14 mouse cellular contexts compared by ENCODE assay signal in the genomic region with DNA sequence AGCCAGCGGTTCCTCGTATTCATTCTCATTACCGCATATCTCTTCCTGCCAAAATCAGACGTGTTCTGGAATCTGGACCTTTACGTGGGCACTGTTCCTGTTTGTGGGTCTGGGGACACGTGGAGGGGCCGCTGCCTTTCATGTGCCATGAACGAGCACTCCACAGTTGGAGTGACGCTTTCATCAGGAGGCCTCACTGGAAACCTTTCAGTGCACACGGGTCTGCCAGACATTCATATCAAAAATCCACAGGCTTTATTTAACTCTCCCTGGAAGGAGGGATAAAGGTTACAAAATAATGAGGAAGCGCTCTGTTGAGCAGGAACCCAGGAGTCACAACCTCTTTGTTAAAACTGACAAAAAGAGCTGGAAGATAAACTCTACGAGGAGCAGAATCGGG.
"Had no signal": no experiment of that assay in that cellular context is flagged by ENCODE, and none has a peak within 500 bp of the region (broad histone marks: within the 10 kb centered on the region; RNA-seq: fewer than 3 reads in every experiment).

No protein-coding gene starts in this region.

- DNase-seq: kidney, adult 18-20 months; kidney, postnatal 25 days; lung, adult 2 months; lung, postnatal 4 days; right cerebral cortex, postnatal 14 days; thymus, adult 2 months; thymus, postnatal 25 days had no signal

- H3K36me3 ChIP-seq: kidney, embryonic 15.5 days; limb, embryonic 12.5 days; liver, embryonic 15.5 days; midbrain, embryonic 12.5 days; stomach, embryonic 15.5 days had no signal

- ATAC-seq: lung, postnatal 0 days had no signal

- H3K27me3 ChIP-seq: kidney, embryonic 15.5 days; limb, embryonic 12.5 days; liver, embryonic 15.5 days; midbrain, embryonic 12.5 days; stomach, embryonic 15.5 days had no signal

- H3K9me3 ChIP-seq: kidney, embryonic 15.5 days; limb, embryonic 12.5 days; liver, embryonic 15.5 days; midbrain, embryonic 12.5 days; stomach, embryonic 15.5 days had no signal

- H3K27ac ChIP-seq: kidney, embryonic 15.5 days; left cerebral cortex, adult 2 months; limb, embryonic 12.5 days; liver, embryonic 15.5 days; midbrain, embryonic 12.5 days; stomach, embryonic 15.5 days had no signal

- H3K4me3 ChIP-seq: kidney, embryonic 15.5 days; left cerebral cortex, adult 2 months; limb, embryonic 12.5 days; liver, embryonic 15.5 days; midbrain, embryonic 12.5 days; stomach, embryonic 15.5 days had no signal

- H3K9ac ChIP-seq: kidney, embryonic 15.5 days; limb, embryonic 12.5 days; liver, embryonic 15.5 days; midbrain, embryonic 12.5 days; stomach, embryonic 15.5 days had no signal

- H3K4me1 ChIP-seq: kidney, embryonic 15.5 days; limb, embryonic 12.5 days; liver, embryonic 15.5 days; stomach, embryonic 15.5 days had no signal

- H3K4me2 ChIP-seq: kidney, embryonic 15.5 days; limb, embryonic 12.5 days; liver, embryonic 15.5 days; midbrain, embryonic 12.5 days; stomach, embryonic 15.5 days had no signal
